8 mouse cellular contexts compared by ENCODE assay signal in the genomic region with DNA sequence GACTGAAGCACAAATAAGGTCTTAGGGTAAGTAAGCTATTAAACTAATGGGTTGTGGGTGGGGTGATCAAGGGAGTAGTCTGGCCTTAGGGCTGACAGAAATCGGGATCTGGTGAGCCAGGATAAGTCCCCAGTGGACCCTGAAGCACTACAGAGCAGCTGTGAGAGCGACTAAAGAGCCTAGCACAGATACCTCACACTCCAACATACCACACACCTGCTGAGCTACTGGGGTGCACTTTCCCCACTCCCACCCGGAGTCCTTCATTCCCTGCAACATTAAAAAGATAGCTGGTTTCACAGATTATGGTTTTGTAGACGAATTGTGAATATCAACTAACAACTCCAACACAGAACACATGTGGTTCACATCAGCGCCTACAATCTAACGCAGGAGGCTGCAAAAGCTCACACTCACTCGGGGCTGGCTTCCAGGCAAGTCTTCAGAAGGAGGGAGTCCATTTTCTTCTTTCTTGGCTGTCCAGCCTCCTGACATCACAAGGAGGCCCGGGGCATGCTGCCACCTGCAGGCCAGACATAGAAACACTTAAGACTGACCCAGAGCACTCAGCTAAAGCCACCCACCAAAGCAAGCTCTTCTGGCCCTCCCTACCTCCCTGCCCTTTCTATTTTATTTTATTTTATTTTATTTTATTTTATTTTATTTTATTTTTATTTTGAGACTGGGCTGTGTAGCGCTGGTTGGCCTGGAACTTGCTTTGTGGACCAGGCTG. TPM values are rescaled to one million over a fixed set of nuclear protein-coding genes. Genes with fewer than 3 reads are reported as not detected.
DNase-seq lines count a peak whose midpoint lies in the region; ATAC-seq lines count a peak whose summit lies in the region.

No protein-coding gene starts in this region.

- no peak overlapping the region for H3K4me2 ChIP-seq in forebrain, embryonic 16.5 days (ENCODE audit: low read length)

- DNase-seq in MN1 (ENCODE audit: low spot score): peak; percentile 91
- peak; percentile 77 to 83 for DNase-seq in cerebellum, adult 18-20 months
- DNase-seq in heart, postnatal 36 days: peak; percentile 83 to 85
- DNase-seq in layer of hippocampus, postnatal 10 days (ENCODE audit: low spot score in 2 of 2): peak; percentile 77 to 82
- peak; percentile 87 for DNase-seq in lung, postnatal 25 days (ENCODE audit: low spot score)
- DNase-seq in retina, embryonic 14.5 days (ENCODE audit: low spot score): peak; percentile 85
- peak; percentile 80 for DNase-seq in thymus, postnatal 4 days

- intact Hi-C loops in heart, postnatal 36 days (cut with DNase I): loop anchor here (1.0 to 10.0 kb wide), 3 partner anchors 91 to 385 kb away; no protein-coding TSS in a partner anchor

- ATAC-seq in forebrain, embryonic 16.5 days: peak; percentile 61

- no peak overlapping the region for H3K27ac ChIP-seq in forebrain, embryonic 16.5 days (ENCODE audit: low read length)

- no peaks in the 10 kb centered on the region for H3K36me3 ChIP-seq in forebrain, embryonic 16.5 days (ENCODE audit: control insufficient read depth, insufficient read depth)

- no peak overlapping the region for H3K9ac ChIP-seq in forebrain, embryonic 16.5 days (replicated peaks; ENCODE audit: low read depth, low read length)

- H3K9me3 ChIP-seq in forebrain, embryonic 16.5 days (ENCODE audit: control insufficient read depth, low read length): no peaks in the 10 kb centered on the region

- H3K4me3 ChIP-seq in forebrain, embryonic 16.5 days (replicated peaks; ENCODE audit: low read length): no peak overlapping the region

- H3K27me3 ChIP-seq in forebrain, embryonic 16.5 days (replicated peaks; ENCODE audit: control insufficient read depth, insufficient read depth, low read length): no peaks in the 10 kb centered on the region

- H3K4me1 ChIP-seq in forebrain, embryonic 16.5 days (replicated peaks; ENCODE audit: control insufficient read depth, insufficient read depth, low read length): no peaks in the 10 kb centered on the region

- WGBS in forebrain, embryonic 16.5 days: 32% methylated on average over 9 of the region's 9 CpGs

RNA-seq across cellular contexts. Expression of gene Gm12216, which starts 9.3 kb away (rescaled TPM):
- 0.39 TPM in 1 of 2 replicates, not detected in the other for polyA plus RNA-seq in forebrain, embryonic 16.5 days (2015; fragmentation: Nextera tagmentation; extraction: Ambion mirVana)
- total RNA-seq in heart, postnatal 36 days (2021): 1 to 10 TPM; 1.6 TPM
- total RNA-seq in layer of hippocampus, postnatal 10 days (2021): 1 to 10 TPM; 1.4 to 3.6 TPM

RNA-seq across cellular contexts. Expression of gene Slc22a5, which starts 41.7 kb away (rescaled TPM):
- polyA plus RNA-seq in forebrain, embryonic 16.5 days (2015; fragmentation: Nextera tagmentation; extraction: Ambion mirVana): 11.8 and 12.0 TPM in 2 replicates
- total RNA-seq in heart, postnatal 36 days (2021): 10 to 100 TPM; 28.4 to 30.4 TPM
- 10 to 100 TPM; 13.3 to 15.8 TPM for total RNA-seq in layer of hippocampus, postnatal 10 days (2021)
